Mouse (Mus musculus) kidney, embryonic 16.5 days (tissue): ENCODE results near the gene Tada2a. TPM values are rescaled to one million over a fixed set of nuclear protein-coding genes. Genes with fewer than 3 reads are reported as not detected.

ENCODE experiments used
- ATAC-seq: fragments of 200-750 bp; cut with Nextera tagmentation; 2 replicates; pipeline ENCODE4 v1.8.0; 2017; ENCODE audit warnings: moderate TSS enrichment; ENCODE audit not compliant: low FRiP score, low TSS enrichment
- H3K27ac ChIP-seq: fragments of 300-500 bp; sonication (generic); 2 replicates; pipeline ENCODE4 v1.5.1; 2014; ENCODE audit warnings: low read length
- H3K27me3 ChIP-seq: fragments of 300-500 bp; sonication (generic); 2 replicates; pipeline ENCODE4 v1.6.1; 2014; ENCODE audit warnings: low read length, control low read depth, mixed read lengths; ENCODE audit not compliant: insufficient read depth
- H3K36me3 ChIP-seq: fragments of 300-500 bp; sonication (generic); 2 replicates; pipeline ENCODE4 v1.6.1; 2014; ENCODE audit warnings: low read length, control low read depth, mixed read lengths; ENCODE audit not compliant: insufficient read depth
- H3K4me1 ChIP-seq: fragments of 300-500 bp; sonication (generic); 2 replicates; pipeline ENCODE4 v1.6.1; 2014; ENCODE audit warnings: low read length, control low read depth, mixed read lengths; ENCODE audit not compliant: insufficient read depth
- H3K4me2 ChIP-seq: fragments of 300-500 bp; sonication (generic); replicated peaks from 2 replicates; pipeline ENCODE4 v1.6.1; 2014; ENCODE audit warnings: low read depth, low read length
- H3K4me3 ChIP-seq: fragments of 300-500 bp; sonication (generic); 2 replicates; pipeline ENCODE4 v1.5.1; 2014; ENCODE audit warnings: mild to moderate bottlenecking, low read length
- H3K9ac ChIP-seq: fragments of 300-500 bp; sonication (generic); replicated peaks from 2 replicates; pipeline ENCODE4 v1.6.1; 2014; ENCODE audit warnings: low read length
- H3K9me3 ChIP-seq: fragments of 300-500 bp; sonication (generic); 2 replicates; pipeline ENCODE4 v1.6.1; 2016; ENCODE audit warnings: low read length, control low read depth
- WGBS: fragments of 180-500 bp; shearing (Covaris S2); extraction: QIAGEN DNeasy Blood & Tissue Kit; methylation state at CpG from one replicate; pipeline ENCODE4 v1.1.7; 2014; 5-methylcytosine and 5-hydroxymethylcytosine counted together
- polyA plus RNA-seq: library from polyadenylated mRNA; unstranded; fragments of >200 nt; fragmentation: Nextera tagmentation; extraction: Ambion mirVana; gene quantifications from 2 replicates; pipeline ENCODE4 v1.2.1, GENCODE M21; 2015

Tada2a gene
- polyA plus RNA-seq, 1 experiment from 2014 or later: 34.1 TPM

- no peak for ATAC-seq
- Histone ChIP-seq H3K27me3 (no peaks in the 10 kb centered on the region), H3K4me2 (no peak overlapping the region), H3K9me3 (no peaks in the 10 kb centered on the region), H3K4me3 (no peak overlapping the region), H3K9ac (no peak overlapping the region), H3K4me1 (no peaks in the 10 kb centered on the region), H3K36me3 (no peaks in the 10 kb centered on the region), H3K27ac (no peak overlapping the region)
- WGBS: 80% methylated on average over 10 of the region's 10 CpGs
Measured at GRCm38 (mm10) chr11:84053524-84054163, 75.8 kb downstream of the Tada2a start.

GRCm38 (mm10) chr11:84053055-84053454, 76.3 kb downstream of the Tada2a start:
- H3K36me3 ChIP-seq: no peaks in the 10 kb centered on the region
- WGBS: 81% methylated on average over 7 of the region's 7 CpGs
- H3K4me2 ChIP-seq: no peak overlapping the region
- H3K27me3 ChIP-seq: no peaks in the 10 kb centered on the region
- no peaks in the 10 kb centered on the region for H3K4me1 ChIP-seq
- no peak overlapping the region for H3K27ac ChIP-seq
- ATAC-seq: no peak
- H3K9ac ChIP-seq: no peak overlapping the region
- no peaks in the 10 kb centered on the region for H3K9me3 ChIP-seq
- H3K4me3 ChIP-seq: no peak overlapping the region

- ATAC-seq: no peak
- no peaks in the 10 kb centered on the region for H3K9me3 ChIP-seq
- H3K27me3 ChIP-seq: no peaks in the 10 kb centered on the region
- H3K36me3 ChIP-seq: no peaks in the 10 kb centered on the region
- 68% methylated on average over 10 of the region's 10 CpGs for WGBS
- no peak overlapping the region for H3K4me2 ChIP-seq
- no peak overlapping the region for H3K9ac ChIP-seq
- H3K27ac ChIP-seq: no peak overlapping the region
- no peaks in the 10 kb centered on the region for H3K4me1 ChIP-seq
- no peak overlapping the region for H3K4me3 ChIP-seq
Measured at GRCm38 (mm10) chr11:84048411-84048810, 81.0 kb downstream of the Tada2a start.

- no peak for ATAC-seq
- Histone ChIP-seq H3K4me3 (no peak overlapping the region), H3K36me3 (no peaks in the 10 kb centered on the region), H3K9me3 (no peaks in the 10 kb centered on the region), H3K27ac (no peak overlapping the region), H3K4me2 (no peak overlapping the region), H3K4me1 (no peaks in the 10 kb centered on the region), H3K27me3 (no peaks in the 10 kb centered on the region), H3K9ac (no peak overlapping the region)
- WGBS: 69% methylated on average over 4 of the region's 4 CpGs
Measured at GRCm38 (mm10) chr11:84047270-84047669, 82.1 kb downstream of the Tada2a start.

GRCm38 (mm10) chr11:84044988-84045387, 84.4 kb downstream of the Tada2a start:
- Histone ChIP-seq H3K9ac (no peak overlapping the region), H3K27me3 (no peaks in the 10 kb centered on the region), H3K4me1 (no peaks in the 10 kb centered on the region), H3K27ac (no peak overlapping the region), H3K36me3 (no peaks in the 10 kb centered on the region; the same call in 1 of the 2 replicates), H3K9me3 (no peaks in the 10 kb centered on the region), H3K4me2 (no peak overlapping the region), H3K4me3 (no peak overlapping the region)
- 27% methylated on average over 1 of the region's 1 CpGs for WGBS
- no peak for ATAC-seq

- WGBS: 65% methylated on average over 14 of the region's 14 CpGs
- Histone ChIP-seq H3K27ac (no peak overlapping the region), H3K9ac (no peak overlapping the region), H3K4me1 (no peaks in the 10 kb centered on the region), H3K4me3 (no peak overlapping the region), H3K9me3 (no peaks in the 10 kb centered on the region), H3K27me3 (no peaks in the 10 kb centered on the region), H3K36me3 (no peaks in the 10 kb centered on the region; the same call in 1 of the 2 replicates), H3K4me2 (no peak overlapping the region)
- ATAC-seq: no peak
Measured at GRCm38 (mm10) chr11:84042808-84043762, 86.3 kb downstream of the Tada2a start.

GRCm38 (mm10) chr11:84040621-84041020, 88.8 kb downstream of the Tada2a start:
- no peaks in the 10 kb centered on the region; the same call in 1 of the 2 replicates for H3K36me3 ChIP-seq

GRCm38 (mm10) chr11:84033671-84034070, 95.7 kb downstream of the Tada2a start:
- Histone ChIP-seq H3K27ac (no peak overlapping the region), H3K4me1 (no peaks in the 10 kb centered on the region), H3K36me3 (no peaks in the 10 kb centered on the region), H3K9ac (no peak overlapping the region), H3K9me3 (no peaks in the 10 kb centered on the region), H3K4me3 (no peak overlapping the region), H3K4me2 (no peak overlapping the region), H3K27me3 (no peaks in the 10 kb centered on the region)
- no peak for ATAC-seq
- WGBS: 86% methylated on average over 5 of the region's 5 CpGs

More at GRCm38 (mm10) chr11:84040621-84041020, 88.8 kb downstream of the Tada2a start:
- no peak overlapping the region for H3K9ac ChIP-seq
- H3K27me3 ChIP-seq: no peaks in the 10 kb centered on the region
- 79% methylated on average over 6 of the region's 6 CpGs for WGBS
- no peak overlapping the region for H3K4me3 ChIP-seq
- H3K27ac ChIP-seq: no peak overlapping the region
- no peaks in the 10 kb centered on the region for H3K9me3 ChIP-seq
- H3K4me2 ChIP-seq: no peak overlapping the region
- ATAC-seq: no peak
- no peaks in the 10 kb centered on the region for H3K4me1 ChIP-seq

- 68% methylated on average over 5 of the region's 5 CpGs for WGBS
- no peaks in the 10 kb centered on the region for H3K36me3 ChIP-seq
Measured at GRCm38 (mm10) chr11:84032559-84032958, 96.8 kb downstream of the Tada2a start.

GRCm38 (mm10) chr11:84031971-84032370, 97.4 kb downstream of the Tada2a start:
- H3K36me3 ChIP-seq: no peaks in the 10 kb centered on the region; the same call in 1 of the 2 replicates
- 51% methylated on average over 9 of the region's 9 CpGs for WGBS
- no peak overlapping the region for H3K4me2 ChIP-seq
- no peaks in the 10 kb centered on the region for H3K9me3 ChIP-seq
- no peaks in the 10 kb centered on the region for H3K27me3 ChIP-seq
- H3K9ac ChIP-seq: no peak overlapping the region
- no peak overlapping the region for H3K27ac ChIP-seq
- no peak overlapping the region for H3K4me3 ChIP-seq
- no peak for ATAC-seq
- H3K4me1 ChIP-seq: no peaks in the 10 kb centered on the region

More at GRCm38 (mm10) chr11:84032559-84032958, 96.8 kb downstream of the Tada2a start:
- no peaks in the 10 kb centered on the region for H3K27me3 ChIP-seq
- H3K9me3 ChIP-seq: no peaks in the 10 kb centered on the region
- no peak for ATAC-seq
- H3K4me3 ChIP-seq: no peak overlapping the region
- no peak overlapping the region for H3K27ac ChIP-seq
- no peaks in the 10 kb centered on the region for H3K4me1 ChIP-seq
- H3K4me2 ChIP-seq: no peak overlapping the region
- H3K9ac ChIP-seq: no peak overlapping the region
